Mouse (Mus musculus) gastrocnemius, postnatal 14 days (tissue): ENCODE results near the gene Csf2rb. TPM values are rescaled to one million over a fixed set of nuclear protein-coding genes. Genes with fewer than 3 reads are reported as not detected.
A peak's percentile ranks its signal among the peaks of the same experiment; 100 is the strongest.

Experiments
- DNase-seq: peaks from one replicate; pipeline ENCODE4 v3.0.0; 2021; ENCODE audit warnings: mixed read lengths
- intact Hi-C: fragments of 180-260 bp; cut with DNase I; formaldehyde crosslinking; loops from one replicate; pipeline ENCODE4 v1.15.1; 2025; ENCODE audit warnings: low total_unique reads
- total RNA-seq, 2 experiments: library from RNA; stranded (reverse); gene quantifications; 2 replicates each; pipeline ENCODE4 v1.2.3; 2021

The Csf2rb gene
- total RNA-seq, 2 experiments from 2014 or later = 1.1 to 2.1 TPM

GRCm38 (mm10) chr15:78368926-78369346 lies 43.4 kb downstream of the Csf2rb start:
- intact Hi-C loops = no loop called here
- peak; percentile 27 for DNase-seq

- DNase-seq = peak; percentile 34
- intact Hi-C loops = no loop called here
Measured at GRCm38 (mm10) chr15:78369641-78370040, 44.1 kb downstream of the Csf2rb start.

- DNase-seq = no peak
- intact Hi-C loops = no loop called here
Measured at GRCm38 (mm10) chr15:78372796-78373195, 47.2 kb downstream of the Csf2rb start.

GRCm38 (mm10) chr15:78374204-78374603 lies 48.7 kb downstream of the Csf2rb start:
- no peak for DNase-seq
- intact Hi-C loops = no loop called here

- DNase-seq = no peak
- intact Hi-C loops = no loop called here
Measured at GRCm38 (mm10) chr15:78377859-78378258, 52.3 kb downstream of the Csf2rb start.

- DNase-seq = no peak
- intact Hi-C loops = no loop called here
Measured at GRCm38 (mm10) chr15:78378556-78378955, 53.0 kb downstream of the Csf2rb start.

- intact Hi-C loops = no loop called here
- DNase-seq = no peak
Measured at GRCm38 (mm10) chr15:78380208-78380607, 54.7 kb downstream of the Csf2rb start.

- intact Hi-C loops = no loop called here
- no peak for DNase-seq
Measured at GRCm38 (mm10) chr15:78380741-78381140, 55.2 kb downstream of the Csf2rb start.

- DNase-seq = no peak
- intact Hi-C loops = no loop called here
Measured at GRCm38 (mm10) chr15:78382115-78382514, 56.6 kb downstream of the Csf2rb start.

GRCm38 (mm10) chr15:78383450-78384219 lies 58.1 kb downstream of the Csf2rb start:
- DNase-seq = no peak

GRCm38 (mm10) chr15:78384220-78385116 lies 58.9 kb downstream of the Csf2rb start:
- no peak for DNase-seq
- intact Hi-C loops = no loop called here

More at GRCm38 (mm10) chr15:78383450-78384219, 58.1 kb downstream of the Csf2rb start:
- intact Hi-C loops = no loop called here

- intact Hi-C loops = no loop called here
- no peak for DNase-seq
Measured at GRCm38 (mm10) chr15:78385564-78385963, 60.0 kb downstream of the Csf2rb start.

- DNase-seq = no peak
Measured at GRCm38 (mm10) chr15:78390855-78391254, 65.3 kb downstream of the Csf2rb start.

GRCm38 (mm10) chr15:78395478-78395962 lies 70.0 kb downstream of the Csf2rb start, which contains the start of gene Tex33:
Gene Tex33, minus strand, starts transcription at chr15:78395912.
- no peak for DNase-seq
- intact Hi-C loops = no loop called here

More at GRCm38 (mm10) chr15:78390855-78391254, 65.3 kb downstream of the Csf2rb start:
- intact Hi-C loops = no loop called here

- DNase-seq = peak; percentile 39
- intact Hi-C loops = no loop called here
Measured at GRCm38 (mm10) chr15:78401345-78401744, 75.8 kb downstream of the Csf2rb start.

GRCm38 (mm10) chr15:78401921-78402320 lies 76.4 kb downstream of the Csf2rb start:
- DNase-seq = peak; percentile 69
- intact Hi-C loops = no loop called here

- intact Hi-C loops = no loop called here
- DNase-seq = peak; percentile 32
Measured at GRCm38 (mm10) chr15:78402423-78402822, 76.9 kb downstream of the Csf2rb start.

GRCm38 (mm10) chr15:78403301-78403741 lies 77.8 kb downstream of the Csf2rb start:
- intact Hi-C loops = no loop called here
- DNase-seq = no peak
